Mouse (Mus musculus): ENCODE results near the gene Sncb. TPM values are rescaled to one million over a fixed set of nuclear protein-coding genes. Genes with fewer than 3 reads are reported as not detected.

Sncb gene
- total RNA-seq, 1 experiment from 2014 or later, result 0.96 TPM

DNA sequence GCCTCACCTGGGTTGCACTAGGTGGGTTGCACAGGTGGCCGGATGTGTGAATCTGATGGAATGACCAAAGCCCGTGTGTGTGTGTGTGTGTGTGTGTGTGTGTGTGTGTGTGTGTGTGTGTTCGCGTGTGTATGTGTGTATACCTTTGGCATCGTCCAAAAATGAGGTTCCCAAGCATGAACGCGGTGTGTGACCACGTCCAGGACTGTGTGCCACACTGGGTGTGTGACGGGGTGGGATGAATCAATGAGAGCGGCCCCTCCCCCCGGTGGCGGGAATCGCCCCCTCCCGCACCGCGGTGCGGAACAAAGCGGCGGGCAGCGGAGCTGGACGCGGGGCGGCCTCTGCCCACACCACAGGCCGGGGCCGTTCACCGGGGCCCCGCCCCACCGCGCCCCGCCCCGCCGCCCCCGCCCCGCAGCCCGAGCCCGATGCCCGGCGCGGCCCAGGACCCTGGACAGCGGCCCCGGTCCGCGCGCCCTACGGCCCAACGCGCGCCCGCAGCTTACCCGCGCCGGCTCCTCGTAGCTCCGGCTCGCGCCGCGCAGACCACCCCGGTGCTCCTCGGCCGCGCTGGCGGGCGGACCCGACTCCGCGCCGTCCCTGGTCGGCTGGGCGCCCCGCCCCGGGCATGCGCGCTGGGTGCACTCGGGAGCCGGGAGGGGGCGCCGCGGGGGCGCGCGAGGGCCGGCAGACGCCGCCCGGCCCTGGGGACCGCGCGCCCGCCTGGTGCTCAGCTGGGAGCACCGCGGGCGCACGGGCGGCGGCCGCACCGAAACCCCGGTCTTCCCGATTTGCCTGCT is 17.1 kb downstream of the Sncb start:
- peak; percentile 73 for DNase-seq

DNA sequence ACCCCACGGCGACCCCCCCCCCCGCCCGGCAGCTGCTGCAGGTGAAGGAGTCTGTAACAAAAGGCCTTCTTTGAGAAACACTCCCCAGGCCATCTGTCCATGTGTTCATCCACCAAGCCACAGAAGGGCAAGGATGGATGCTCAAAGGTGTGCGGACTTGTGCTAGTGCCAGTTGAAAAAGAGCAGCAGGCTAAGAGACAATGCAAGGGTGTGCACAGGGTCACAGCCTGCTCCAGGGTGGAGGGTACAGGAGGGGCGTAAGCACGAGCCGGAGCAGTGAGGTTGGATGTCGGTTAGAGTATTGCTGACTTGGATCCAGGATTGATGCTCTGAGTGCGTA is 17.7 kb downstream of the Sncb start:
- DNase-seq, result no peak

- no peak for DNase-seq
Observed at GRCm38 (mm10) chr13:54748190-54748589, 18.2 kb downstream of the Sncb start.

GRCm38 (mm10) chr13:54746896-54747295 is 19.5 kb downstream of the Sncb start:
- DNase-seq, result no peak

DNA sequence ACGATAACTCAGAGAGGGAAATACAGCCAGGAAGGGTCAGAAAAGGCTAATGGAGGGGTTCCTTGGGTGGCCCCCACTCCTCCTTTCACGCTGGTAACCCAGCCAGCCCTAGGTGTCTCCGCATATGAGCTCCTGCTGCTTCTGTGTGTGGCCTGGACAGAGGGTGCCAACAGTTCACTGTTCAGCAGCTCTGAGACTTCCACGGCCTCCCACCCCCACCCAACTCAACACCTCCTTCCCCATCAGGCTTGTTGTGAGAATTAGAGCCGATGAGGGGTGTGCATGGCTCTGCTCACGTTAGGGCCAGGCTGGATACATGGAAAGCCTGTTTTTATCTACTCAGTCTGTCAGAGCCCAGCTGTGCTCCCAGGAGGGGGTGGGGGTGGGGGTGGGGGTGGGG is 20.3 kb downstream of the Sncb start:
- no peak for DNase-seq

DNA sequence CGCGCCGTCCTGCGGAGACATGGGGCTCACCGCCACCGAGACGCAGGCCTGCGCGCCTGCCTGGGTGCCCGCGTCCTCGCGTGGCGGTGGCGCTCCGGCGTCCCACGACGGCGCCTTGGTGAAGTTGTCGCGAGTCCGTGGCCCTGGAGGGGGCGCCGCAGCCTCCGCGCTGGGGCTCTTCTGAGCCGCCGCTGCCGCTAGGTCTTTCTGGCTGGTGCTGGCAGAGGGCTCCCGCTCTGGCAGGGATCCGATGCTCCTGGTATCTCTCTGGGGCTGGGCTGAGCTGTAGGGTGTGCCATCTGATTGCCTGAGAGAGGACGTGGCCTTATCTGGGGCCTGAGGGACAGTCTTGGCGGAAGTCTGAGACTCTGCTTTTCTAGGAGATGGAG is 28.2 kb downstream of the Sncb start:
- DNase-seq, result peak; percentile 37

DNA sequence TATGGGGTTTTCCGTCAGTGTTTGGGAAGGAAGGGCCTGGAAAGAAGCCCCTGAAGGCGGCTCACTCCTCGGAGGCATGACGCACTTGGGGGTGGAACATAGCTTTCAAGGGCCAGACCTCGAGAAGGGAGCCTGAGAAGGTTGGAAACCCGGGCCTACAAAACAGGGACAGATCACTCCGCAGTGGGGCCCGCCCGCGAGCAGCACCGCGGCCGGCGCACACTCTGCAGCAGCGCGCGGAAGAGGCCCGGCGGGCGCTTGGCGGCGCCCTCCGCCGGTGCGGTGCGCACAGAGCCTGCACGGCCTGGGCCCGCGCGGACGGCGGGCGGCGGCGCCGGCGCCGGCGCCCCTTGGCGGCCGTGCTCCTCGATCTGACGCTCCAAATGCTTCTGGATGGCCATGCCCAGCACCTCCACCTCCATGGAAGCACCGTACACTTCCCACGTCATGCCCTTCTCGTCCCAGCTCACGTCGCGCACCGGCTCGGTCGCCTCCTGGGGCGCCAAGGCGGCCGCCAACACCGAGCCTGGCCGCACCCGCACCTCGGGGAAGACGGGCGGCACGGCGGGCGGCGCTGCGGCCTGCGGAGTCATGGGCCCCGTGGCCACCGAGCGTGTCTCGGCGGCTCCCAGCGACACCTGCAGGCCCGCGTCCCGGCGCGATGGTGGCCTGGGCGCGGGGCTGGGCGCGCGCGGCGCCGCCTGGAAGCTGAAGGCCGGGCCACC is 28.7 kb downstream of the Sncb start:
- peak; percentile 57 for DNase-seq

GRCm38 (mm10) chr13:54736931-54737330 is 29.5 kb downstream of the Sncb start:
- DNase-seq, result no peak

DNA sequence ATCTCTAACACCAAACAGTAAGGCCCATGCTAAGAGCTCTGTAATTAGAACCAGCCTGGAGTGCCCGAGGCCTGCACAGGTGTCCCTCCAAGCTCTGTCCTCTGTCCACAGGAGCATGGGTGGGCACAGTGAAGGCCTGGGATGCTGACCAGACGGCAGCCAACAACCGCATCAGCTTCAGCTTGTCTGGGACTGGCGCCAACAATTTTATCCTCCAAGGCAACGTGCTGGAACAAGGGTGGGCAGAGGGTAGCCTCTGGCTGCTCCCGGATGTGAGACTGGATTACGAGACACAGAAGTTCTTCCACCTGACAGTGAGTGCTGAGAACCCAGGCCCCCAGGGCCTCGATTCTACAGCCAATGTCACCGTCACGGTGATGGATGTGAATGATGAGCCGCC is 40.3 kb downstream of the Sncb start:
- DNase-seq, result peak; percentile 47

DNA sequence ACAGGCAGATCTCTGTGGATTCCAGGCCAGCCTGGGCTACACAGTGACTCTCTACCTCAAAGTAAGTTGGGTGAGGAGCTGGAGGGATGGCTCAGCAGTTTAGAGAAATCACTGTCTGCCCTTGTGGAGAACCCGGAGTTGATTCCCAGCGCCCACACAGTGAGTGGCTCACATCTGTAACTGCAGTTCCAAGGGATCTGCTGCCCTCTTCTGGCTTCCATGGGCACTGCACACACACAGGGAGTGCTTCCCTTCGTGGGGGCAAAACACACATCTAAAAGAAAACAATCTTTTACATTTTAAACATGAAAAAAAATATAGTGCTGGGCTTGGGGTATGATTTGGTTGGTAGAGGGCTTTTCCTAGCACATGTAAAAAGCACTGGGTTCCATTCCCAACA is 43.3 kb downstream of the Sncb start:
- no peak for DNase-seq

- DNase-seq, result peak; percentile 66
Observed at GRCm38 (mm10) chr13:54716916-54717315, 49.5 kb downstream of the Sncb start.

GRCm38 (mm10) chr13:54714996-54715395 is 51.4 kb downstream of the Sncb start:
- peak; percentile 39 for DNase-seq

DNA sequence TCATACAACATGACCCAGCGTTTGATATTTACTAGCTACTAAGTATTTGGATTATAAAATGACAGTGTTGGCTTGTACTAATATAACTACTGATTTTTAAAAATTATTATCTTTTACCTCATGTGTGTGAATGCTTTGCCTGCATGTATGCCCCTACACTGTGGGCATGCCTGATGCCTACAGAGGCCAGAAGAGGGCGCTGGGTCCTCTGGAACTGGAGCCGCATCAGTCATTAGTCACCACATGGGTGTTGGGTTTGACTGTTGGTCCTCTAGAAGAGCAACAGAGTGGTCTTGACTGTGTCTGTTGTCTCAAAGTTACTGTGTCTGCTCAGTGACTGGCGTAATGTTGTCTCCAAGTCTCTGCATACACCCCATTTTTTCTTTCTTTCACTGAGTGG is 52.0 kb downstream of the Sncb start:
- no peak for DNase-seq

DNA sequence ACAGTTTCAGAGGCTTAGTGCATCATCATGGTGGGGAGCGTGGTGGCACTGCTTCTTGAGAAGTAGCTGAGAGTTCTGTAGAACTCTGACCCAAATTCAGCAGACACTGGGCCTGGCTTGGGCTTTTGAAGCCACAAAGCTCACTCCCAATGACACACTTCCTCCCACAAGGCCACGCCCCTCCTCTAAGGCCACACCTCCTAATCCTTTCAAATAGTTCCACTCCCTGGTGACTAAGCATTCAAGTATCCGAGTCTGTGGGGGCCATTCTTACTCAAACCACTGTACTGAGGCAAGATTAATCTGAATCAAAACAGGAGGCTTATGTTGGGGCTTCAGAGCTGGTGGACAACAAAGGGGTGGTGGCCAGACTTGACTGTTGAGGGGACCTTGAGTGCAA is 55.5 kb downstream of the Sncb start:
- no peak for DNase-seq

Other genes with a start within 250 kb of the Sncb start
- gene 4833439L19Rik, start 201.2 kb downstream of the Sncb start, total RNA-seq (2021), result 123 and 131 TPM in 2 replicates
- 25.2 and 31.1 TPM in 2 replicates for gene Arl10, start 191.6 kb downstream of the Sncb start, total RNA-seq (2021)
- gene Nop16, start 176.5 kb downstream of the Sncb start, total RNA-seq (2021), result 56.0 and 60.9 TPM in 2 replicates
- 260 and 265 TPM in 2 replicates for gene Higd2a, start 176.4 kb downstream of the Sncb start, total RNA-seq (2021)
- 70.6 and 80.1 TPM in 2 replicates for gene Cltb, start 155.3 kb downstream of the Sncb start, total RNA-seq (2021)
- gene Faf2, start 144.8 kb downstream of the Sncb start, total RNA-seq (2021), result 67.3 and 69.6 TPM in 2 replicates
- 112 and 118 TPM in 2 replicates for gene Rnf44, start 72.7 kb downstream of the Sncb start, total RNA-seq (2021)
- gene Cdhr2, start 65.1 kb downstream of the Sncb start, total RNA-seq (2021), result 0.22 TPM in 1 of 2 replicates, not detected in the other
- gene Gprin1, start 16.7 kb downstream of the Sncb start, total RNA-seq (2021), result 3.5 and 5.1 TPM in 2 replicates
- not detected in 2 replicates for gene Eif4e1b, start 17.4 kb upstream of the Sncb start, total RNA-seq (2021)
- 24.8 and 29.5 TPM in 2 replicates for gene Tspan17, start 22.8 kb upstream of the Sncb start, total RNA-seq (2021)
- 7.2 and 8.5 TPM in 2 replicates for gene Unc5a, start 182.8 kb upstream of the Sncb start, total RNA-seq (2021)